Mouse (Mus musculus) lung, adult 18-20 months (tissue): ENCODE results near the gene Zdhhc4.

ENCODE experiments used
- DNase-seq, 2 experiments: peaks; one replicate each; pipeline ENCODE4 v3.0.0; 2022; ENCODE audit warnings: mixed read lengths in 2 of 2

The Zdhhc4 gene

GRCm38 (mm10) chr5:143328690-143329495 is at the start of gene Zdhhc4:
Gene Zdhhc4 (minus strand): TSS chr5:143329256.
- DNase-seq = peak; percentile 86 to 89

- DNase-seq = no peak
These were observed 47.1 kb upstream of the Zdhhc4 start for GRCm38 (mm10) chr5:143376156-143376555.

- peak; percentile 36 to 52 for DNase-seq
These were observed 46.2 kb upstream of the Zdhhc4 start for GRCm38 (mm10) chr5:143375242-143375641.

- no peak for DNase-seq
These were observed 43.8 kb upstream of the Zdhhc4 start for GRCm38 (mm10) chr5:143372818-143373217.

GRCm38 (mm10) chr5:143371146-143371510 is 42.1 kb upstream of the Zdhhc4 start:
- DNase-seq = no peak

- no peak for DNase-seq
These were observed 41.5 kb upstream of the Zdhhc4 start for GRCm38 (mm10) chr5:143370416-143371145.

- DNase-seq = no peak
These were observed 40.7 kb upstream of the Zdhhc4 start for GRCm38 (mm10) chr5:143369611-143370255.

- DNase-seq = no peak
These were observed 38.9 kb upstream of the Zdhhc4 start for GRCm38 (mm10) chr5:143367931-143368330.

GRCm38 (mm10) chr5:143363678-143364615 is 34.9 kb upstream of the Zdhhc4 start:
- DNase-seq = no peak

- no peak for DNase-seq
These were observed 32.4 kb upstream of the Zdhhc4 start for GRCm38 (mm10) chr5:143361428-143361827.

- no peak for DNase-seq
These were observed 30.9 kb upstream of the Zdhhc4 start for GRCm38 (mm10) chr5:143360000-143360399.

- DNase-seq = no peak
These were observed 30.2 kb upstream of the Zdhhc4 start for GRCm38 (mm10) chr5:143359263-143359662.

GRCm38 (mm10) chr5:143357564-143357963 is 28.5 kb upstream of the Zdhhc4 start:
- DNase-seq = no peak

- DNase-seq = no peak
These were observed 27.8 kb upstream of the Zdhhc4 start, which contains the start of gene Grid2ip for GRCm38 (mm10) chr5:143356686-143357388. Gene Grid2ip (plus strand): TSS chr5:143357338.

GRCm38 (mm10) chr5:143356017-143356416 is 27.0 kb upstream of the Zdhhc4 start:
- no peak for DNase-seq

GRCm38 (mm10) chr5:143346367-143346766 is 17.3 kb upstream of the Zdhhc4 start:
- DNase-seq = no peak

- no peak for DNase-seq
These were observed 10.5 kb upstream of the Zdhhc4 start for GRCm38 (mm10) chr5:143339603-143340002.

GRCm38 (mm10) chr5:143336559-143336958 is 7.5 kb upstream of the Zdhhc4 start:
- no peak for DNase-seq

GRCm38 (mm10) chr5:143335089-143335460 is 6.0 kb upstream of the Zdhhc4 start:
- DNase-seq = no peak

- DNase-seq = no peak
These were observed 5.5 kb upstream of the Zdhhc4 start for GRCm38 (mm10) chr5:143334418-143335088.

GRCm38 (mm10) chr5:143333872-143334271 is 4.8 kb upstream of the Zdhhc4 start:
- peak; percentile 35 to 58 for DNase-seq
